ENCODE assay signal across 8 mouse cellular contexts in the genomic region with DNA sequence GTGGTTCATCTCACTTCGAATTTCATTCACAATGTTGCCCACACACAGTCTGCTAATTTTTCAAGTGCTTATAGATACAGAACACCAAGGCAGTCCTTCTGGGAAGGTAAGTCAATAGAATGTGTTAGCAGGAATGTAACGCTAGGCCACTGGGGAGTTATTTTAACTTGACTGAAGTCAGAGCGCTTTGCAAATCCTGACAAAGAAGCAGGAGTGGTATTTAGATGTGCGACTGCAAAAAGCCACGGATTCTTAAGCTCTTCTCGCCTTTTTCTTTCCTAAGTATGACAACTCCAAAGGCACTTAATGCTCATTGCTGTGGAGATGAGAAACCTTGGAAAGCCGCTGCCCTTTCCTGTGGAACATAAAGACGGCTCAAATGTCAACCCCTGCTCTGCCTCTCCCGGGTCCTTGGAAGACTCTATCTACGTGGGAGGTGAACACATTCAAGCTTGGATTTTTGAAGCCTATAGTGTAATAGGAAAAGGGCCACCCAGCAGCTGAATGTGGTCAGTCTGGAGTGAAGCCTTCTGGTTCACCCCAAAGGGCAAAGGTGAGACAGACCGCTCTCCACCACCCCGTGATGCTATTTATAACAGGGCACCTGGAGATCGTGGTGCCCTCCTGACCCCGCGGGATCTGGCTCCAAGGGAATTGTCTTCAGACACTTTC. TPM values are rescaled to one million over a fixed set of nuclear protein-coding genes. Genes with fewer than 3 reads are reported as not detected.
DNase-seq lines count a peak whose midpoint lies in the region; ATAC-seq lines count a peak whose summit lies in the region.

No protein-coding gene starts in this region.

- H3K4me3 ChIP-seq in kidney, embryonic 15.5 days (replicated peaks): peak overlapping the region; percentile 79
- peak overlapping the region; percentile 60 for H3K4me3 ChIP-seq in limb, embryonic 15.5 days

- DNase-seq in kidney, adult 18-20 months: no peak
- peak; percentile 81 for DNase-seq in brain, adult 2 months (ENCODE audit: low read depth, low spot score)
- peak; percentile 27 for DNase-seq in forelimb bud, embryonic 11.5 days (ENCODE audit: low read depth, low spot score)
- DNase-seq in right cerebral cortex, postnatal 4 days: peak; percentile 10
- DNase-seq in spleen, postnatal 4 days (ENCODE audit: low spot score in 2 of 2): no peak

- H3K27me3 ChIP-seq in kidney, embryonic 15.5 days: no peaks in the 10 kb centered on the region
- H3K27me3 ChIP-seq in limb, embryonic 15.5 days: no peaks in the 10 kb centered on the region

- H3K4me2 ChIP-seq in kidney, embryonic 15.5 days: peak overlapping the region; percentile 99
- peak overlapping the region; percentile 98 for H3K4me2 ChIP-seq in limb, embryonic 15.5 days

- peaks cover 13% of the 10 kb centered on the region for H3K4me1 ChIP-seq in kidney, embryonic 15.5 days
- H3K4me1 ChIP-seq in limb, embryonic 15.5 days: peaks cover 7% of the 10 kb centered on the region

- peak overlapping the region; percentile 70 for H3K9ac ChIP-seq in kidney, embryonic 15.5 days
- peak overlapping the region; percentile 55; the same call in 1 of the 2 replicates for H3K9ac ChIP-seq in limb, embryonic 15.5 days

- H3K9me3 ChIP-seq in kidney, embryonic 15.5 days (replicated peaks): no peaks in the 10 kb centered on the region
- no peaks in the 10 kb centered on the region for H3K9me3 ChIP-seq in limb, embryonic 15.5 days

- WGBS in kidney, embryonic 15.5 days: 7% methylated on average over 15 of the region's 15 CpGs
- WGBS in limb, embryonic 15.5 days: 12% methylated on average over 15 of the region's 15 CpGs

- H3K27ac ChIP-seq in kidney, embryonic 15.5 days: peak overlapping the region; percentile 79
- no peak overlapping the region for H3K27ac ChIP-seq in limb, embryonic 15.5 days

- peak; percentile 61 for ATAC-seq in kidney, embryonic 15.5 days (replicated peaks; ENCODE audit: low FRiP score)
- ATAC-seq in limb, embryonic 15.5 days (ENCODE audit: insufficient number of reproducible peaks, low FRiP score, low TSS enrichment, low read depth): peak; percentile 12; the same call in 1 of the 2 replicates
- ATAC-seq in cerebellum, adult (ENCODE audit: insufficient number of reproducible peaks, low FRiP score, low TSS enrichment): no peak; the same call in 1 of the 2 replicates

- H3K36me3 ChIP-seq in kidney, embryonic 15.5 days: no peaks in the 10 kb centered on the region
- no peaks in the 10 kb centered on the region for H3K36me3 ChIP-seq in limb, embryonic 15.5 days

RNA-seq across cellular contexts. Expression of a gene that starts 3.0 kb away (rescaled TPM):
- 29.6 and 30.4 TPM in 2 replicates for polyA plus RNA-seq in kidney, embryonic 15.5 days (2015; fragmentation: Nextera tagmentation; extraction: Ambion mirVana)
- polyA plus RNA-seq in limb, embryonic 15.5 days (2015; fragmentation: Nextera tagmentation; extraction: Ambion mirVana): 6.3 and 7.7 TPM in 2 replicates

Comparison
In these comparisons a context has a peak if more than half of its experiments do, and no peak if none do; other contexts are left out.
1. DNase-seq: peak in brain, adult 2 months (single experiment), forelimb bud, embryonic 11.5 days (single experiment) and right cerebral cortex, postnatal 4 days (single experiment); none in kidney, adult 18-20 months (single experiment) and spleen, postnatal 4 days (0 of 2).